Mouse (Mus musculus) hindbrain, embryonic 13.5 days (tissue): Measurements from ENCODE around the gene Ttc29. TPM values are rescaled to one million over a fixed set of nuclear protein-coding genes. Genes with fewer than 3 reads are reported as not detected.

Experiments
- ATAC-seq: fragments of 200-750 bp; cut with Nextera tagmentation; 2 replicates; pipeline ENCODE4 v1.8.0; 2017; ENCODE audit warnings: moderate TSS enrichment; ENCODE audit not compliant: low FRiP score
- H3K27ac ChIP-seq: fragments of 300-500 bp; sonication (generic); 2 replicates; pipeline ENCODE4 v1.5.1; 2015; ENCODE audit warnings: inconsistent platforms, mild to moderate bottlenecking, moderate library complexity
- H3K27me3 ChIP-seq: fragments of 300-500 bp; sonication (generic); 2 replicates; pipeline ENCODE4 v1.6.1; 2015; ENCODE audit warnings: mild to moderate bottlenecking, inconsistent platforms
- H3K36me3 ChIP-seq: fragments of 300-500 bp; sonication (generic); 2 replicates; pipeline ENCODE4 v1.6.1; 2015; ENCODE audit warnings: mild to moderate bottlenecking, inconsistent platforms
- H3K4me1 ChIP-seq: fragments of 300-500 bp; sonication (generic); replicated peaks from 2 replicates; pipeline ENCODE4 v1.6.1; 2015; ENCODE audit warnings: inconsistent platforms
- H3K4me2 ChIP-seq: fragments of 300-500 bp; sonication (generic); 2 replicates; pipeline ENCODE4 v1.6.1; 2015; ENCODE audit warnings: inconsistent platforms, mild to moderate bottlenecking, moderate library complexity
- H3K4me3 ChIP-seq: fragments of 300-500 bp; sonication (generic); 2 replicates; pipeline ENCODE4 v1.5.1; 2015; ENCODE audit warnings: mild to moderate bottlenecking, inconsistent platforms
- H3K9ac ChIP-seq: fragments of 300-500 bp; sonication (generic); 2 replicates; pipeline ENCODE4 v1.6.1; 2015; ENCODE audit warnings: mild to moderate bottlenecking, inconsistent platforms
- H3K9me3 ChIP-seq: fragments of 300-500 bp; sonication (generic); 2 replicates; pipeline ENCODE4 v1.6.1; 2016; ENCODE audit warnings: inconsistent platforms
- WGBS: fragments of 180-500 bp; shearing (Covaris S2); methylation state at CpG from one replicate; pipeline ENCODE4 v1.1.7; 2015; 5-methylcytosine and 5-hydroxymethylcytosine counted together
- polyA plus RNA-seq: library from polyadenylated mRNA; unstranded; fragments of >200 nt; fragmentation: Nextera tagmentation; extraction: Ambion mirVana; gene quantifications from 2 replicates; pipeline ENCODE4 v1.2.1, GENCODE M21; 2015

The Ttc29 gene
- 0.54 and 1.5 TPM in 2 replicates for polyA plus RNA-seq

GRCm38 (mm10) chr8:78213074-78213473, at the start of gene Ttc29:
Gene Ttc29 (plus strand): TSS chr8:78213297.
- peak within 1 kb of the TSS; percentile 34 for H3K4me2 ChIP-seq
- no peaks in the 10 kb centered on the region for H3K36me3 ChIP-seq
- 0 out of 2 replicates have a peak within 1 kb of the TSS, but pooled peaks have one; percentile 7 for H3K4me3 ChIP-seq
- 2% methylated on average over 11 of the region's 11 CpGs for WGBS
- no peak within 1 kb of the TSS for H3K9ac ChIP-seq
- H3K27ac ChIP-seq = no peak within 1 kb of the TSS
- H3K4me1 ChIP-seq = peaks cover 9% of the 10 kb centered on the region; the same call in 1 of the 2 replicates
- H3K27me3 ChIP-seq = no peaks in the 10 kb centered on the region
- H3K9me3 ChIP-seq = no peaks in the 10 kb centered on the region
- ATAC-seq = peak; percentile 89

DNA sequence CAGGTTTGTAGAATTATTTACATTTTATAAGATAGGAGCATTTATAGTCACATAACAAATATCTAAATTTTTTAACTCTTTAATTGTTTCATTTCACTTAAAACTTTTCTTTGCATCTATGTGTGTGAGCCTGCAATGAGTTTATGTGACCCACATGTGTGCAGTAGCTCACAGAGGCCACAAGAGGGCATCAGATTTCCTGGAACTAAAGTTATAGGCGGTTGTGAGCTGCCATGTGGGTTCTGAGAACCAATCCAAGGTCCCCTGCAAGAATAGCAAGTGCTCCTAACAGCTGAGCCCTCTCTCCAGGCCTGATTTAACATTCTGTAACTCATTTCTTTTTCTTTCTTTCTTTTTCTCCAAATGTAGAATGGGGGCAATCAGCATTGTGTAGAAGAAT, 41.7 kb upstream of the Ttc29 start:
- Histone ChIP-seq H3K27me3 (no peaks in the 10 kb centered on the region), H3K4me3 (no peak overlapping the region), H3K4me1 (no peaks in the 10 kb centered on the region), H3K27ac (no peak overlapping the region), H3K36me3 (no peaks in the 10 kb centered on the region), H3K4me2 (no peak overlapping the region), H3K9ac (no peak overlapping the region), H3K9me3 (0 out of 2 replicates have a peak, but pooled peaks cover 8% of the 10 kb centered on the region)
- 90% methylated on average over 1 of the region's 1 CpGs for WGBS
- no peak for ATAC-seq

- Histone ChIP-seq H3K4me2 (no peak overlapping the region), H3K9ac (no peak overlapping the region), H3K36me3 (no peaks in the 10 kb centered on the region), H3K9me3 (peaks cover 5% of the 10 kb centered on the region; the same call in 1 of the 2 replicates), H3K27ac (no peak overlapping the region), H3K27me3 (no peaks in the 10 kb centered on the region), H3K4me1 (no peaks in the 10 kb centered on the region), H3K4me3 (no peak overlapping the region)
- WGBS = 55% methylated on average over 7 of the region's 7 CpGs
- ATAC-seq = 0 out of 2 replicates have a peak, but pooled peaks have one; percentile 17
These were observed 30.4 kb upstream of the Ttc29 start for GRCm38 (mm10) chr8:78182654-78183053.

DNA sequence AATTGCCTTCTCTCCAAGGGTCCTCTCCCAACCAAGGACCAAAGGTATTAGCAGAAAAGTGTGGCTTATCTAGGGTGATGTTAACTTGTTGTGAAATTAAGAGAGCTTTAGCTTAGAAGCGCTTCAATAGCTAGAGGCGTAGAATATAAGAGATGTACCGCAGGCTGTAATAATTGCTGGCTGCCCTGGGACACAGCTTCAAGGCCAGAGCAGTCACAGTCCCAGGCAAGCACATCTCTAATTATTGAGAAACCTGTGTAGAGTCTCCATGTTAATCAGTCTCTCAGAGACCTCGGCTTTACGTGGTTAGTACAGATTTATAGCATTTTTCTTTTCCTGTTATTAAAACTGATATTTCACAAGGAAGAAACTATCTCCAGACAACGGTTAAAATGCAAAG, 29.7 kb upstream of the Ttc29 start:
- Histone ChIP-seq H3K27ac (no peak overlapping the region), H3K27me3 (no peaks in the 10 kb centered on the region), H3K4me1 (no peaks in the 10 kb centered on the region), H3K36me3 (no peaks in the 10 kb centered on the region), H3K9ac (no peak overlapping the region), H3K9me3 (peaks cover 5% of the 10 kb centered on the region; the same call in 1 of the 2 replicates), H3K4me3 (no peak overlapping the region), H3K4me2 (no peak overlapping the region)
- 82% methylated on average over 6 of the region's 6 CpGs for WGBS
- no peak for ATAC-seq

DNA sequence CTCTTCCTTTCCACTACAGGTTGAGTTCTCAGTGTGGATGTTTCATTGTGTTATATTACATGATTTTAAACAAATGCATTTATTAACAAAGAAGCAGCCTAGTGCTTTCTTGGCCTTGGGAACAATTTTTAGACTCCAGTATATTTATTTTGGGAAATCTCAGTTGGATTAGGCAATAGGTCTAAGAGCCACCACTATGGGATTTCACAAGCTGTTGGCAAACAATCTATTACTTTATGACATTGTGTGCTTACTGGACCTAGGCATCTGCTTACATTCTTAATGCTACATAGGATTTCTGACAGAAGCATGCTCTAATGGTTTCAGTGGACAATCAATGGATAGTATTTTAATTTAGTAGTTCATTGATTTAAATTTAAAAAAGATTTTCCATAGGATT, 26.0 kb upstream of the Ttc29 start:
- Histone ChIP-seq H3K27ac (no peak overlapping the region), H3K4me1 (no peaks in the 10 kb centered on the region), H3K9me3 (no peaks in the 10 kb centered on the region), H3K36me3 (no peaks in the 10 kb centered on the region), H3K4me2 (no peak overlapping the region), H3K4me3 (no peak overlapping the region), H3K9ac (no peak overlapping the region), H3K27me3 (no peaks in the 10 kb centered on the region)
- no peak for ATAC-seq

- WGBS = 35% methylated on average over 5 of the region's 5 CpGs
- Histone ChIP-seq H3K27ac (no peak overlapping the region), H3K4me2 (no peak overlapping the region), H3K9me3 (no peaks in the 10 kb centered on the region), H3K9ac (no peak overlapping the region), H3K27me3 (no peaks in the 10 kb centered on the region), H3K4me1 (no peaks in the 10 kb centered on the region), H3K36me3 (no peaks in the 10 kb centered on the region), H3K4me3 (no peak overlapping the region)
- no peak for ATAC-seq
These were observed 8.9 kb upstream of the Ttc29 start for GRCm38 (mm10) chr8:78204229-78204628.

DNA sequence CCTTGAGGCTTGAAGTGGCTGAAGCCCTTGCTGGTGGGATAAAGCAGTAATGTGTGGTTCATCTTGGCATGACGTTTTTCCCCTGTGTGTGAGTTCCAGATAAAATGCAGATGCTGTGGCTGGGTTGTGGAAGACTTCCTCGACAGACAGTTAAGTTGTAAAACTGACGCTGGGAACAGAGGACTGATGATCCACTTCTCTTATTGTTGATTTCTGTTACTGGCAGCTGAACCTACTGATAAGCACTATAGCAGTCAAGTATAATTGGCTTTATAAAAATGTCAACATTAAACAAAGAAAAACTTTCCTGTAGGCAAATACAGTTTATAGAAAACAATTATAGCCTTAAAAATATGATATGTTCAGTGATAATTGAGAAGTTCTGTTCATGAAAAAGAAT, 2.7 kb upstream of the Ttc29 start:
- H3K9me3 ChIP-seq = no peaks in the 10 kb centered on the region
- no peak overlapping the region for H3K4me2 ChIP-seq
- H3K27me3 ChIP-seq = no peaks in the 10 kb centered on the region
- no peak overlapping the region for H3K27ac ChIP-seq
- H3K4me3 ChIP-seq = no peak overlapping the region
- no peaks in the 10 kb centered on the region for H3K36me3 ChIP-seq
- no peak overlapping the region for H3K9ac ChIP-seq
- H3K4me1 ChIP-seq = peaks cover 9% of the 10 kb centered on the region; the same call in 1 of the 2 replicates
- no peak for ATAC-seq
- 82% methylated on average over 3 of the region's 3 CpGs for WGBS

- no peak for ATAC-seq
- no peaks in the 10 kb centered on the region for H3K36me3 ChIP-seq
- H3K27ac ChIP-seq = no peak overlapping the region
- no peak overlapping the region for H3K4me3 ChIP-seq
- H3K4me2 ChIP-seq = no peak overlapping the region
- no peak overlapping the region for H3K9ac ChIP-seq
- no peaks in the 10 kb centered on the region for H3K27me3 ChIP-seq
- H3K9me3 ChIP-seq = no peaks in the 10 kb centered on the region
- 34% methylated on average over 3 of the region's 3 CpGs for WGBS
- H3K4me1 ChIP-seq = peaks cover 9% of the 10 kb centered on the region; the same call in 1 of the 2 replicates
These were observed 1.5 kb downstream of the Ttc29 start for GRCm38 (mm10) chr8:78214645-78215044.

- H3K4me3 ChIP-seq = no peak overlapping the region
- H3K9ac ChIP-seq = no peak overlapping the region
- H3K36me3 ChIP-seq = no peaks in the 10 kb centered on the region
- H3K27me3 ChIP-seq = no peaks in the 10 kb centered on the region
- H3K9me3 ChIP-seq = no peaks in the 10 kb centered on the region
- no peak overlapping the region for H3K27ac ChIP-seq
- no peaks in the 10 kb centered on the region for H3K4me1 ChIP-seq
- 81% methylated on average over 4 of the region's 4 CpGs for WGBS
- ATAC-seq = no peak
- no peak overlapping the region for H3K4me2 ChIP-seq
These were observed 13.0 kb downstream of the Ttc29 start for GRCm38 (mm10) chr8:78226087-78226486.

GRCm38 (mm10) chr8:78230721-78231120, 17.6 kb downstream of the Ttc29 start:
- Histone ChIP-seq H3K4me3 (no peak overlapping the region), H3K27me3 (no peaks in the 10 kb centered on the region), H3K9ac (no peak overlapping the region), H3K4me1 (peaks cover 6% of the 10 kb centered on the region), H3K27ac (no peak overlapping the region), H3K36me3 (no peaks in the 10 kb centered on the region), H3K9me3 (no peaks in the 10 kb centered on the region), H3K4me2 (no peak overlapping the region)
- 40% methylated on average over 2 of the region's 2 CpGs for WGBS
- no peak for ATAC-seq

DNA sequence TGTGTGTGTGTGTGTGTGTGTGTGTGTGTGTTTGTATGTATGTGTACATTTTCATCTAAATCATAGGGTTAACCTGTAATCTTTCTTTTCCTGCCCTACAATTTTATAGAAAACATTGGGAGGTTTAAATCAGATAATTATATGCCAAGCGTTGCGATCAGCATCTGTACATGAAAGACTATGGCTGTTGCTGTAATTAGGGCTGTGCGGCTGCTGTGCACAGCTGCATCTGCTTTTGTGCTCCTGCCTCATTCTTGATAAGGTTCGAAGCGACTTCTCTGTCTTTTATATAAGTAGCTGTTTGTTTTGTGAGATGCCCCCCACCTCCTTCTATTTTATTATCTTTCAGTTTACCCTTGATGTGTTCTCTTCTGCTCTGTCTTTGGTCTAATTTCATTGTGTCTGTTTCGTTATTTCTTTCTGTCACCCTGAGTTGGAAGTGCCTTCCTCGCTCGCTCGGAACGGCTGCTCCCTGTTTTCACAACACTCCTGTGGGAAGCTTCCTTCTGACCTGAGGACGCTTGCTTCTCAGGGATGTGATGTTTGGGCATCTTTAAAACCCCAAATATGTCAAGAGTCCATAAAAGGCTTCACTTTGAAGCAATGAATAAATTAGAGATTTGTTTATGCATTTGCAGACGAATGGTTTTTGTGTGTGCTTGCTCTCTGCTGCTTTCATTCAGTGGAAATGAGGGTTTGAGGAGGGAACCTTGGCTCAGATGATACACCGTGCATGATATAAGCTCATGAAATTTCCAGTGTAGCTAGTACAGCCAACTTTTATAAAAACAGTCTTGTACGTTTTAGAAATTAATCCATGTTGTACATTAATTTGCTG, 20.0 kb downstream of the Ttc29 start:
- Histone ChIP-seq H3K4me1 (peaks cover 6% of the 10 kb centered on the region), H3K27ac (no peak overlapping the region), H3K27me3 (no peaks in the 10 kb centered on the region), H3K4me2 (peak overlapping the region; percentile 33), H3K9ac (0 out of 2 replicates have a peak overlapping the region, but pooled peaks have one; percentile 1), H3K4me3 (peak overlapping the region; percentile 4; the same call in 1 of the 2 replicates), H3K36me3 (no peaks in the 10 kb centered on the region), H3K9me3 (no peaks in the 10 kb centered on the region)
- ATAC-seq = no peak
- 37% methylated on average over 14 of the region's 14 CpGs for WGBS

GRCm38 (mm10) chr8:78233708-78234201, 20.7 kb downstream of the Ttc29 start:
- ATAC-seq = no peak

More at GRCm38 (mm10) chr8:78233708-78234201, 20.7 kb downstream of the Ttc29 start:
- H3K27ac ChIP-seq = no peak overlapping the region
- H3K9me3 ChIP-seq = no peaks in the 10 kb centered on the region
- H3K4me2 ChIP-seq = no peak overlapping the region; the same call in 1 of the 2 replicates
- no peak overlapping the region for H3K9ac ChIP-seq
- H3K27me3 ChIP-seq = no peaks in the 10 kb centered on the region
- H3K36me3 ChIP-seq = no peaks in the 10 kb centered on the region
- H3K4me1 ChIP-seq = peaks cover 6% of the 10 kb centered on the region
- no peak overlapping the region for H3K4me3 ChIP-seq
- 70% methylated on average over 7 of the region's 7 CpGs for WGBS
